Mouse (Mus musculus): Measurements from ENCODE around the gene Vipas39. TPM values are rescaled to one million over a fixed set of nuclear protein-coding genes. Genes with fewer than 3 reads are reported as not detected.
"Not testable (repeated sequence)": the region's sequence is repeated elsewhere in the genome, so short reads cannot be mapped to it uniquely, and the experiment has no call there.

The Vipas39 gene
- polyA plus RNA-seq (2015; fragmentation: Nextera tagmentation; extraction: Ambion mirVana): 44.4 and 46.6 TPM in 2 replicates

GRCm38 (mm10) chr12:87266108-87266826 lies at the start of gene Vipas39, which contains the start of gene Ahsa1:
TSS of gene Vipas39 (minus strand) at chr12:87266256.
TSS of gene Ahsa1 (plus strand) at chr12:87266479.
- Histone ChIP-seq H3K27me3 (no peaks in the 10 kb centered on the region), H3K4me1 (peaks cover 17% of the 10 kb centered on the region), H3K27ac (peak within 1 kb of the TSS; percentile 94), H3K36me3 (peaks cover 55% of the 10 kb centered on the region), H3K9ac (peak within 1 kb of the TSS; percentile 84), H3K4me3 (replicated peaks) (peak within 1 kb of the TSS; percentile 76), H3K4me2 (peak within 1 kb of the TSS; percentile 79), H3K9me3 (replicated peaks) (no peaks in the 10 kb centered on the region)
- under 1% methylated on average over 31 of the region's 31 CpGs for whole genome bisulfite sequencing
- peak; percentile 97 for ATAC-seq (replicated peaks; ENCODE audit: low FRiP score)

DNA sequence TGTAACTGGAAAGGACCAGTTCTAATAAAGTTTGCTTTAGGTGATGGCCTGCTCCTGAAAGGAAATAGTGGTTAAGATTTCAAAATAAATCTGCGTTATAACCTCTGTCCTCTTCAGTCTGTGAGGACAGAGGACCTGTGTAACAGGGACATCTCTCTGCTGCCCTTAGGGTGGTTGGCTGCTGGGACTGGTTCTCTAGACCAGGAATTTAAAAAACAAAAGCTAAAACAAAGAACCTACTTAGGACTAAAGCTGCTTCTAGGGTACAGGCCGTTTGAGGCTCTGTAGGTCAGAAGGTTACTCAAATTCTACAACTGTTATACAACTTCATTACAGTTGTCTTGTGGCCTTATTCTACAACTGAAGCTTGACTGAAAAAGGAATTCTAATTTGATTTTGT lies 47.0 kb upstream of the Vipas39 start:
- Histone ChIP-seq H3K27me3 (no peaks in the 10 kb centered on the region), H3K27ac (no peak overlapping the region), H3K4me2 (no peak overlapping the region), H3K4me3 (replicated peaks) (no peak overlapping the region), H3K4me1 (no peaks in the 10 kb centered on the region), H3K36me3 (peaks cover 47% of the 10 kb centered on the region), H3K9ac (no peak overlapping the region), H3K9me3 (replicated peaks) (no peaks in the 10 kb centered on the region)
- no peak for ATAC-seq (replicated peaks; ENCODE audit: low FRiP score)
- 71% methylated on average over 2 of the region's 2 CpGs for WGBS

- H3K36me3 ChIP-seq: peaks cover 29% of the 10 kb centered on the region
- H3K27me3 ChIP-seq; H3K9ac ChIP-seq; ATAC-seq (replicated peaks; ENCODE audit: low FRiP score); H3K4me1 ChIP-seq; H3K4me3 ChIP-seq (replicated peaks); H3K27ac ChIP-seq; H3K4me2 ChIP-seq; H3K9me3 ChIP-seq (replicated peaks): not testable (repeated sequence)
- 81% methylated on average over 4 of the region's 4 CpGs for WGBS
These were observed 40.5 kb upstream of the Vipas39 start for GRCm38 (mm10) chr12:87306584-87306844.

DNA sequence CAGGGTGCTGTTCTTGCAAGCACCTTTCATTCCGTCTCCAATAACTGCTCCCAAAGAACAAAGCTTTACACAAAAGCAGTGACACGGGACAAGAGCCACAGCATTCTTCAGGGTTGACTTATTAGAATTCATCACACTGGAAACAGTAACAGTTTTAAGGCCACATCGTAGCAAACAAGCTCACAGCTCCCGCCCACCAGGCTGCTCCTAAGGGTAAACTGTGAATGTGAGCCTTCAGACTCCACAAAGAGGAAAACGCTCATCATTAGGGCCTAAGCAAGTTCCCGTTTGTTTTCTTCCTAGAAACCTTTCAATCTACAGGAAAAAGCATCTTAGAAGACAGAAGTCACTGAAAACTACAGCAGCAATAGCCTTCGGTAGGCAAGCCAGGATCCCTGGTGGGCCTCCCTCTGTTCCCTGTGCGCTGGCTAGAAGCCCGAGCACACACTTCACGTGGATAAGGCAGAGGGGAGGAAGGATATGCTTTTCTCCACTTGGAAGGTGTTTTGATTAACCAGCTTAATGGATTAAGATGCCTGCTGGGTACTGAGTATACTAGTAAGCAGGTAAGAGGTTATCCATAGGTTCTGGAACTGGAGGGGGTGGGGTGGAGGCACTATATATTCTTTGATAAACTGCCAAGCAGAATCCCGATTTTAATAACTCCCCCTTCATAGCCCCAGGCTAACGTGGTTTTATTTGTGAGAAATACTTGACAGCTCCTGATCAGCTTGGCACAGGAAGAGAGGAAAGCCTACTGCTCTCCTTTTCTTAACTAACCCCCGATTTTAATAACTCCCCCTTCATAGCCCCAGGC lies 39.9 kb upstream of the Vipas39 start:
- Histone ChIP-seq H3K27ac (no peak overlapping the region), H3K4me2 (no peak overlapping the region), H3K36me3 (peaks cover 23% of the 10 kb centered on the region), H3K9me3 (replicated peaks) (no peaks in the 10 kb centered on the region), H3K4me1 (no peaks in the 10 kb centered on the region), H3K9ac (no peak overlapping the region), H3K4me3 (replicated peaks) (no peak overlapping the region), H3K27me3 (peaks cover 9% of the 10 kb centered on the region; the same call in 1 of the 2 replicates)
- no peak for ATAC-seq (replicated peaks; ENCODE audit: low FRiP score)
- WGBS: 51% methylated on average over 13 of the region's 13 CpGs

DNA sequence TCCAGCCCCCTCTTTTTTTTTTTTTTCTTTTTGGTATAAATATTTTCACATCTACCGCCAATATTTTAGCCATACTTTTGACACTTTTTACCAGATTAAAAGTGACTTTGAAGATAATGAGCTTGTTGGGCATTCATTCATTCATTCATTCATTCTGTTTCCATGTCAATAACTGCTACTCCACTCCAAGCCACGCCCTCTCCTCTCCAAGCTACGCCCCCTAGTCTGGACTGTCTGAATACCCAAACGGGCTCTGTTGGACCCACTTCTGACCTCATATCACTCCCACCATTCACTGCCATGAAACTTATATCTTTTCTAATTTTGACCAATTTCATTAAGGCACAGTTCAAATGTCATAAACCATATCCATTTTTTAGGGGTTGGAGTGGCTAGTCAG lies 35.1 kb upstream of the Vipas39 start:
- Histone ChIP-seq H3K4me1 (peaks cover 15% of the 10 kb centered on the region), H3K9me3 (replicated peaks) (no peaks in the 10 kb centered on the region), H3K4me2 (no peak overlapping the region), H3K9ac (no peak overlapping the region), H3K27me3 (peaks cover 37% of the 10 kb centered on the region), H3K4me3 (replicated peaks) (no peak overlapping the region), H3K27ac (no peak overlapping the region), H3K36me3 (no peaks in the 10 kb centered on the region)
- ATAC-seq (replicated peaks; ENCODE audit: low FRiP score): no peak
- 56% methylated on average over 4 of the region's 4 CpGs for WGBS

GRCm38 (mm10) chr12:87300441-87300690 lies 34.3 kb upstream of the Vipas39 start:
- no peaks in the 10 kb centered on the region for H3K9me3 ChIP-seq (replicated peaks)
- WGBS: under 1% methylated on average over 9 of the region's 9 CpGs
- H3K27me3 ChIP-seq: peaks cover 37% of the 10 kb centered on the region
- no peak for ATAC-seq (replicated peaks; ENCODE audit: low FRiP score)
- H3K9ac ChIP-seq: peak overlapping the region; percentile 67; the same call in 1 of the 2 replicates
- peak overlapping the region; percentile 97 for H3K4me2 ChIP-seq
- no peaks in the 10 kb centered on the region for H3K36me3 ChIP-seq
- peaks cover 15% of the 10 kb centered on the region for H3K4me1 ChIP-seq
- no peak overlapping the region for H3K27ac ChIP-seq
- peak overlapping the region; percentile 73 for H3K4me3 ChIP-seq (replicated peaks)

DNA sequence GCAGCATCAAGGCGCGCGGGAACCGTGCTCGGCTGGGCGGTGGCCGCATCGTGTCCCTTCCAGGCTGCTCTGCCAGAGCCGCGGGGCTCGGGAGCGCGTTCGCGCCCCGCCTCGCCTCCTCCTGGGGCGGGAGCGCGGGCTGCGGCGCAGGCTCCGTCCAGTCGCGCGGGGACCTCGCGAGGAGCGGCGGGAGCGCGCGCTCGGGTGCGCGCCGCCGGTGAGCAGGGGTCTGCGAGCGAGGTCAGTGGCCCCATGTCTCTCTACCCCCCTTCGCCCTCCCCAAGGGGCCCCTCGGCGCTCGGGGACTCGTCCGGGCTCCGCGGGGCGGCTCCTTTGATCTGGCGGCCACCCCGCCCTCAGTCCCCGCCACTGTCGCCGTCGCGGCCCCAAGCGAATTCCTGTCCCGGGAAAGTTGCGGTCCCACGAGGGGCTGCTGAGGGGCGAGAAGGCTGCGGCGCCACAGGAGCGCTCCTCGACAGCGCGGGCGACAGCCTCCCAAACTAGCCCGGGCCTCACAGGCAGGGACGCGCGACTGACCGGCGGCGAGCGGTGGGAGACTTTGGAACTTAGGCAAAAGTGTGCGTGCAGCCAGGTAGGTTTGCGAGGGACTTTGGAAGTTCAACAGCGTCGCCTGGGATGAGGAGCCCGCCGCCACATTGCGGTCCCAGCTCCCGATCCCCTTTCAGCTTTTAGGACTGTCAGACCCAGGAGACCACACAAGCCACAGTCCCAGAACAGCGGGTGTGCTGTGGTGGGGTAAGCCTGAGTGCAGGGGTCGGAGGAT lies 33.8 kb upstream of the Vipas39 start, which contains the start of gene Ism2:
Ism2 (minus strand) TSS at position 49 of the 784 bp plus-strand sequence.
- under 1% methylated on average over 86 of the region's 86 CpGs for whole genome bisulfite sequencing
- peak within 1 kb of the TSS; percentile 73 for H3K4me3 ChIP-seq (replicated peaks)

GRCm38 (mm10) chr12:87299037-87299656 lies 33.1 kb upstream of the Vipas39 start:
- H3K4me1 ChIP-seq: peaks cover 15% of the 10 kb centered on the region
- no peak overlapping the region for H3K27ac ChIP-seq
- H3K4me2 ChIP-seq: peak overlapping the region; percentile 97
- peaks cover 37% of the 10 kb centered on the region for H3K27me3 ChIP-seq
- no peaks in the 10 kb centered on the region for H3K9me3 ChIP-seq (replicated peaks)
- peak overlapping the region; percentile 67 for H3K9ac ChIP-seq
- 9% methylated on average over 29 of the region's 29 CpGs for WGBS
- ATAC-seq (replicated peaks; ENCODE audit: low FRiP score): no peak; the same call in 1 of the 2 replicates
- no peaks in the 10 kb centered on the region for H3K36me3 ChIP-seq
- H3K4me3 ChIP-seq (replicated peaks): peak overlapping the region; percentile 73

More for the DNA sequence above, 33.8 kb upstream of the Vipas39 start, which contains the start of gene Ism2:
- Histone ChIP-seq H3K4me2 (peak within 1 kb of the TSS; percentile 97), H3K4me1 (peaks cover 15% of the 10 kb centered on the region), H3K27me3 (peaks cover 37% of the 10 kb centered on the region), H3K9ac (peak within 1 kb of the TSS; percentile 67), H3K9me3 (replicated peaks) (no peaks in the 10 kb centered on the region), H3K36me3 (no peaks in the 10 kb centered on the region), H3K27ac (no peak within 1 kb of the TSS)
- ATAC-seq (replicated peaks; ENCODE audit: low FRiP score): peak; percentile 86

GRCm38 (mm10) chr12:87293934-87294333 lies 27.9 kb upstream of the Vipas39 start:
- 68% methylated on average over 6 of the region's 6 CpGs for WGBS
- no peaks in the 10 kb centered on the region for H3K9me3 ChIP-seq (replicated peaks)
- H3K36me3 ChIP-seq: no peaks in the 10 kb centered on the region
- no peak overlapping the region for H3K27ac ChIP-seq
- no peak overlapping the region for H3K9ac ChIP-seq
- no peak overlapping the region for H3K4me2 ChIP-seq
- H3K4me3 ChIP-seq (replicated peaks): no peak overlapping the region
- ATAC-seq (replicated peaks; ENCODE audit: low FRiP score): no peak
- peaks cover 10% of the 10 kb centered on the region for H3K27me3 ChIP-seq
- H3K4me1 ChIP-seq: no peaks in the 10 kb centered on the region

GRCm38 (mm10) chr12:87289100-87289499 lies 23.0 kb upstream of the Vipas39 start:
- ATAC-seq (replicated peaks; ENCODE audit: low FRiP score): no peak
- no peak overlapping the region for H3K9ac ChIP-seq
- no peaks in the 10 kb centered on the region for H3K36me3 ChIP-seq
- H3K9me3 ChIP-seq (replicated peaks): no peaks in the 10 kb centered on the region
- no peaks in the 10 kb centered on the region for H3K27me3 ChIP-seq
- 90% methylated on average over 5 of the region's 5 CpGs for WGBS
- no peaks in the 10 kb centered on the region for H3K4me1 ChIP-seq
- no peak overlapping the region for H3K27ac ChIP-seq
- H3K4me3 ChIP-seq (replicated peaks): no peak overlapping the region
- H3K4me2 ChIP-seq: no peak overlapping the region

GRCm38 (mm10) chr12:87284726-87285125 lies 18.7 kb upstream of the Vipas39 start:
- Histone ChIP-seq H3K4me3 (replicated peaks) (no peak overlapping the region), H3K27me3 (no peaks in the 10 kb centered on the region), H3K4me1 (peaks cover 5% of the 10 kb centered on the region), H3K4me2 (no peak overlapping the region), H3K27ac (no peak overlapping the region), H3K9ac (no peak overlapping the region), H3K9me3 (replicated peaks) (no peaks in the 10 kb centered on the region), H3K36me3 (no peaks in the 10 kb centered on the region)
- no peak for ATAC-seq (replicated peaks; ENCODE audit: low FRiP score)
- 81% methylated on average over 5 of the region's 5 CpGs for WGBS

Data from kidney, embryonic 15.5 days (tissue).